Mouse (Mus musculus): ENCODE results near the gene Fyn. TPM values are rescaled to one million over a fixed set of nuclear protein-coding genes. Genes with fewer than 3 reads are reported as not detected.

The Fyn gene
- polyA plus RNA-seq, 1 experiment = 29.2 TPM

DNA sequence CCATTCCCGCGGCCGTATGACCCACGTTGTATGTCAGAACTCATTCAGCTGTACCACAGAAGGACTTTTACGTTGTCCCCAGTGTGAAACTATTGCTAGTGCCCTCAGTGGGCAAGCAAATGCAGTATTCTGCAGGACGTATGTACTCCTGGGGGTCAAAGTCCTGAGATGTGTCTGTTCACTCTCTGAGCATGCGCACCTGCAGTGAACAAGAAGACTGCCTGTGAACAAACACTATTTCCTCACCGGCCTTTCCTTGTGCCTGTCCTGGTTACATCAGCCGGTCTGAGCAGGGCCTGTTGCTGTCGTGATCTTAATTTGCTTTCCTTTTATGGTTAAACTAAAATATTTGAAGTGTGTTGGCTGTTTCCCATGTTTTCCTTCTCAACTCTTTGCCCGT lies 77.2 kb downstream of the Fyn start:
- DNase-seq = no peak
- WGBS = 82% methylated on average over 11 of the region's 11 CpGs
- TF ChIP-seq POLR2A (IDR thresholded peaks at IDR 0.05; ENCODE audit: borderline replicate concordance, extremely low read depth, low read depth, low read length) = no peak
- TF ChIP-seq CTCF (IDR thresholded peaks at IDR 0.05; ENCODE audit: insufficient read depth, low read length) = no peak
- Histone ChIP-seq H3K4me3 (replicated peaks; ENCODE audit: extremely low read depth, low read depth, low read length) (no peak overlapping the region), H3K4me1 (ENCODE audit: control insufficient read depth, insufficient read depth, low read length) (peaks cover 7% of the 10 kb centered on the region; the same call in 1 of the 2 replicates)

- Histone ChIP-seq H3K4me1 (ENCODE audit: control insufficient read depth, insufficient read depth, low read length) (peaks cover 10% of the 10 kb centered on the region), H3K4me3 (replicated peaks; ENCODE audit: extremely low read depth, low read depth, low read length) (no peak overlapping the region)
- TF ChIP-seq POLR2A (IDR thresholded peaks at IDR 0.05; ENCODE audit: borderline replicate concordance, extremely low read depth, low read depth, low read length) (no peak), CTCF (IDR thresholded peaks at IDR 0.05; ENCODE audit: insufficient read depth, low read length) (no peak)
- no peak for DNase-seq
- 93% methylated on average over 5 of the region's 5 CpGs for WGBS
Observed at GRCm38 (mm10) chr10:39446706-39447105, 78.1 kb downstream of the Fyn start.

- Histone ChIP-seq H3K4me1 (ENCODE audit: control insufficient read depth, insufficient read depth, low read length) (peaks cover 13% of the 10 kb centered on the region), H3K4me3 (replicated peaks; ENCODE audit: extremely low read depth, low read depth, low read length) (no peak overlapping the region)
- TF ChIP-seq CTCF (IDR thresholded peaks at IDR 0.05; ENCODE audit: insufficient read depth, low read length) = no peak
- TF ChIP-seq POLR2A (IDR thresholded peaks at IDR 0.05; ENCODE audit: borderline replicate concordance, extremely low read depth, low read depth, low read length) = no peak
- WGBS = 44% methylated on average over 4 of the region's 4 CpGs
- no peak for DNase-seq
Observed at GRCm38 (mm10) chr10:39449179-39449578, 80.5 kb downstream of the Fyn start.

DNA sequence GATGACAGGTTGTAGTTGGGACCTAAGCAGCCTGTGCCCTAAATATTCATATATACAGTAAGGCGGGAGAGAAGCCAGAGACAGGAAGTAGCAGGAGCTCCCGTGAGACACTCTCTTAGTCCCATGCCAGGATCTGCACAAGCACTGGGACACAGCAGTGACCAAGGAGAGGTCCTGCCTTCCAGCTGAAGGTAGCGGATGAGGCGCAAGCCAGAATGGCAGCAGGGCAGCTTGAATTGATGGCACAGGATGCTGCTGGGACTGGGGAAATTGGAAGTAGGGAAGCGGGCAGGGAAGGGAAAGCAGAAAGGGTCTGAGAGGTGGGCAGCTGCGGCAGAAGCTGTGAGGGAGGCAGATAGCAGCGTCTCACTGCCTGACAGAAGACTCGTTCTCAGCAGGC lies 81.7 kb downstream of the Fyn start:
- peaks cover 13% of the 10 kb centered on the region for H3K4me1 ChIP-seq (ENCODE audit: control insufficient read depth, insufficient read depth, low read length)
- no peak for DNase-seq
- peak overlapping the region; percentile 31 for H3K4me3 ChIP-seq (replicated peaks; ENCODE audit: extremely low read depth, low read depth, low read length)
- TF ChIP-seq POLR2A (IDR thresholded peaks at IDR 0.05; ENCODE audit: borderline replicate concordance, extremely low read depth, low read depth, low read length) (no peak), CTCF (IDR thresholded peaks at IDR 0.05; ENCODE audit: insufficient read depth, low read length) (no peak)
- WGBS = 49% methylated on average over 8 of the region's 8 CpGs

- peak overlapping the region; percentile 7 for H3K4me3 ChIP-seq (replicated peaks; ENCODE audit: extremely low read depth, low read depth, low read length)
- WGBS = 26% methylated on average over 6 of the region's 6 CpGs
- DNase-seq = no peak
- TF ChIP-seq CTCF (IDR thresholded peaks at IDR 0.05; ENCODE audit: insufficient read depth, low read length) (no peak), POLR2A (IDR thresholded peaks at IDR 0.05; ENCODE audit: borderline replicate concordance, extremely low read depth, low read depth, low read length) (no peak)
- H3K4me1 ChIP-seq (ENCODE audit: control insufficient read depth, insufficient read depth, low read length) = peaks cover 13% of the 10 kb centered on the region
Observed at GRCm38 (mm10) chr10:39451065-39451464, 82.4 kb downstream of the Fyn start.

DNA sequence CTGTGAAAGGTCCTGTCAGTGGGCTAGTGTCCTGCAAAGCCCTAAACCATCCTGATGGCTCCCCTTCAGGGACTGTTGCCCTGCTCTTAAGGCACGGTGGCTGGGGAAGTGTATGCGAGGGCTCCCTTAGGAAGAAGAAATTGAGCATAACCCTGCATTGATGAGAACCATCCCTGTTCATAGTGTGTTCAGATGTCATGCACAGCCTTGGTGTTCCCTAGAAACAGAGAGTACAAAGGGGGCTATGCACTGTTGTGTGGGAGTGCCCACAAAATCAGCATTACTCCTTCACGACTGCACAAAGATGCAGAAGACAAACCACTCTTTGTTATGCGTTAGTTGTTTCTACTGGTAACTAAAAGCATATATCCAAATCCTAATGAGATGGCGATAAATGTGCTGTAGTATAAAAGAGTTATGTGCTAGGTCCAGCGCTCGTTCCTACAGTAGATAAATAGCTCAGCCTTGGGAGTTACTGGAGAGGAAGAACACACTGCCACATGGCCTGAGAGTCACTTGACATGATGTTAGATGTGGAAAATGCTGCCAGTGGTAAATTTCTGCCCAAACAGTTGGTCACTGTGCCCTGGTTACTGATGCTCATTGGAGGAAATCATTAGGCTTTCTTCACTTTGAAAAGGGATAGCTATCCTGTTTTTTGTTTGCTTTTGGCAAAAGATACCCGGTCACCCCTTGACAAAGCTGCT lies 83.4 kb downstream of the Fyn start:
- no peak for DNase-seq
- 81% methylated on average over 8 of the region's 8 CpGs for WGBS
- Histone ChIP-seq H3K4me3 (replicated peaks; ENCODE audit: extremely low read depth, low read depth, low read length) (no peak overlapping the region), H3K4me1 (ENCODE audit: control insufficient read depth, insufficient read depth, low read length) (peaks cover 13% of the 10 kb centered on the region)
- TF ChIP-seq CTCF (IDR thresholded peaks at IDR 0.05; ENCODE audit: insufficient read depth, low read length) = no peak
- TF ChIP-seq POLR2A (IDR thresholded peaks at IDR 0.05; ENCODE audit: borderline replicate concordance, extremely low read depth, low read depth, low read length) = no peak

DNA sequence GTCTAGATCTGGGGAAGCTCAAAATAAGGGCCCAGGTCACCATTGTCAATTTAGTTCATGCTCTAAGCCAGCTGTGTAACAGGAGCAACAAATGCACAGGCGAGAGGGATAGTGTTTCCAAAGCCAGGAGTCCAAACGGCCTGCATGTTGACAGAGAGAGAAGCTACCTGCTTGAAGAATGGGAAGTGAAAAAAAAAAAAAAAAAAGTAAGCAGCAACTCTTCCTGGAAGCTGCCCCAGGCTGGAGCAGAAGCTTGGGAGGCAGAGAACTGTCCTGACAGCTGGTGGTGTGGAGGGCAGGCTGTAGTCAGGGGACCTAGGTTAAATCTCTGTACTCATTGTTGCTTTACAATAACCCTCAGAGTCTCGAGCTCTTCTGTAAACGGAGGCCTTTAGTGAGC lies 86.7 kb downstream of the Fyn start:
- Histone ChIP-seq H3K4me1 (ENCODE audit: control insufficient read depth, insufficient read depth, low read length) (peaks cover 15% of the 10 kb centered on the region), H3K4me3 (replicated peaks; ENCODE audit: extremely low read depth, low read depth, low read length) (no peak overlapping the region)
- TF ChIP-seq POLR2A (IDR thresholded peaks at IDR 0.05; ENCODE audit: borderline replicate concordance, extremely low read depth, low read depth, low read length) (no peak), CTCF (IDR thresholded peaks at IDR 0.05; ENCODE audit: insufficient read depth, low read length) (no peak)
- no peak for DNase-seq
- 65% methylated on average over 4 of the region's 4 CpGs for WGBS

DNA sequence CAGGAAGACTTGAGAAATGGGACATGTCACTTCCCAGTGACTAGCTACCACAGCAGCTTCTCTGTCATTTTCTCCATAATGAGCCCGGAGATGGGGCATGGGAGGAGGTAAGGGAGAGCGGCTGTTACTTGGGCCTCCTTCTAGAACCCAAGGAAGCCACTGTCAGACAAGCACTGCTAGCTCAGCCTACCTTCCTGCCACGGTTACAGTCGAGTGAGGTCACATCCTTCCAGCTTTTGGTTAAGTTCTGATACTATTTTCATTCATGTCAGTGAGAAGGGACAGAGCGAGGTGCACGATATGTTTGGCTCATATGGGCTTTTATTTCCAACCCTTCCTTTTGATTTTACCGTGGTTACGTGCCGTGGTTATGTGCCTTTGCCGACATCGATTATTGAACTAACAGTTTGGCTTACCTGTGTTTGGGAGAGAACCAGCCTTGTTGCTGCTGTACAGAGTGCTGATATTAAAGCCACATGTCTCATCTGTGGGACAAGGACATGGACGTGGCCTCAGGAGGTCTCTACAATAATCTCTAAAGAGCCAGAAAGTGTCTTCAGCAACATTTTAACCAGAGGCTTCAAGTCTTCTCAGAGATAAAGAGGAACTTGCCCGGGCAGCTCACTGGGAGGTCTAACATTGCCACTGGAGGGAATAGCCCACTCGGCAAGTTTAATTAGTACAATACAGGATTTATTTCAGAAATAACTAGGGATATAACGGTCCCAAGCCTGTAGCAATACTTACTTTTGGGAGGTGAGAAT lies 87.4 kb downstream of the Fyn start:
- Histone ChIP-seq H3K4me1 (ENCODE audit: control insufficient read depth, insufficient read depth, low read length) (peaks cover 13% of the 10 kb centered on the region), H3K4me3 (replicated peaks; ENCODE audit: extremely low read depth, low read depth, low read length) (no peak overlapping the region)
- TF ChIP-seq CTCF (IDR thresholded peaks at IDR 0.05; ENCODE audit: insufficient read depth, low read length) = no peak
- TF ChIP-seq POLR2A (IDR thresholded peaks at IDR 0.05; ENCODE audit: borderline replicate concordance, extremely low read depth, low read depth, low read length) = no peak
- 69% methylated on average over 15 of the region's 15 CpGs for WGBS
- DNase-seq = no peak

GRCm38 (mm10) chr10:39456776-39457175 lies 88.1 kb downstream of the Fyn start:
- 81% methylated on average over 6 of the region's 6 CpGs for WGBS
- peaks cover 9% of the 10 kb centered on the region; the same call in 1 of the 2 replicates for H3K4me1 ChIP-seq (ENCODE audit: control insufficient read depth, insufficient read depth, low read length)
- no peak overlapping the region for H3K4me3 ChIP-seq (replicated peaks; ENCODE audit: extremely low read depth, low read depth, low read length)
- DNase-seq = no peak
- no peak for TF ChIP-seq CTCF (IDR thresholded peaks at IDR 0.05; ENCODE audit: insufficient read depth, low read length)
- TF ChIP-seq POLR2A (IDR thresholded peaks at IDR 0.05; ENCODE audit: borderline replicate concordance, extremely low read depth, low read depth, low read length) = no peak

Data from lung, adult 2 months (tissue).